Mouse (Mus musculus): ENCODE data around the gene Sf3b3. TPM values are rescaled to one million over a fixed set of nuclear protein-coding genes. Genes with fewer than 3 reads are reported as not detected.

Gene Sf3b3
- total RNA-seq, 2 experiments from 2014 or later: 56.0 to 58.3 TPM

DNA sequence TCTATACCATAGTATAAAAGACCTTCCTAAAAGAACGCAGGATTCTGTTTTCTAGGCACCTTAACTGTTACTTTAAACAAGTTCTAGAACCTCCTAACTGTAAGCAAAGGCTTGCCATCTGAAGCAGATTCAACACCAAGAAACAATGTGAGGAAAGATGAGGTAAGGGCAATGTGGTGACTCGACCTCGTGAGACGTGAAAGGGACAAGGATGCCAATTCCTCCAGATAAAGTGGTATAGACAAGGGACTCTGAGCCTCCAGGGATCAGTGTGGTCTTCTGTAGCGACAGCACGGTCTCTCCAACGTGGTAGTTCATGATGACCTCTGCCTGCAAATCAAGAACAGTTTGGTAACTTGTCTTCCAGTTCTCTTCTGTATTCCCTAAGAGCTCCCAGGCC, 34.8 kb downstream of the Sf3b3 start:
- no peak for DNase-seq (ENCODE audit: extremely low spot score in 1 of 2, low spot score in 2 of 2)
- intact Hi-C loops (cut with DNase I): loop anchor here (10.0 kb wide), 1 partner anchor 167 kb away; no protein-coding TSS in a partner anchor

DNA sequence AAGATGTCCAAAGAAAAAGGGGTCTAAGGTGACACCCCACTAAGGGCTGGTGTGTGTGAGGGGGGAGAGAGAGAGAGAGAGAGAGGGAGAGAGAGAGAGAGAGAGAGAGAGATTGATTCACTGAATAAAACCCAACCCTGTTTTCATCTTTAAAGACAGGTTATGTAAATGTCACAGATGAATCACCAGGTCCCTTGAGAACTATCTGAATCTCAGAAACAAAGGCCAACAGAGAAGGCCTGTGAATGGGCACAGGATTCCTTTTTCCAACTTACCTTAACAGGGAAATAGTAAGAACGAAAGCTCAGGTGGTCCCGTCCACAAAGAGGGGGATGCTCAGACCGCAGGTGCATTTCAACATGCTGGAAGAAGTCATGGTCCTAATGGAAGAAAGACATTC, 35.5 kb downstream of the Sf3b3 start:
- intact Hi-C loops (cut with DNase I): loop anchor here (10.0 kb wide), 1 partner anchor 166 kb away; no protein-coding TSS in a partner anchor
- DNase-seq (ENCODE audit: extremely low spot score in 1 of 2, low spot score in 2 of 2): no peak

DNA sequence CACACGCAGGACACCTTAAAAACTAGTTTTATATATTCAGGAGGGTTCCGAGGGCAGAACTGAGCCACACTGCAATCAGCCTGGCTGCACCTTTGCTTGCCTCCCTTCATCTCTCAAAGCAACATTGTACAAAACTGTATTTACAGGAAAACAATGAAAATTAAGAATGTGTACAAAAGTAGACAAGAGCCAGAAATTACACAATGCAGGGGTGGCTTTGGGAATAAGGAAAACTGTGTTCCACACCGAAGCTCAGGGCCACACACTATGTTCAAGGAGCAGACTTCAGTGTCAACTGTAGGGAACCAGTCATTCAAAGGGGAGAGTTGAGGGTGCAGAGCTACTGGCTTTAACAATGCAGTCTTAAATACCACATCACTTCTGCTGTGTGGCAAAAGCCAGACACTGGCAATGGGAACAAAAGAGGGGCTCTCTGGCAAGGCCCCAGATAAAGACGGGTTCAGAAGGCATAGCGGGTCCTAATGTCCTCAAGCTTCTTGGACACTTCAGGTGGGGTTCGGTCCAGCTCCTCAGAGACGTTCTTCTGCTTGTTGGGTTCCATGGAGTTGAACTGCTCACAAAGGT, 36.0 kb downstream of the Sf3b3 start:
- intact Hi-C loops (cut with DNase I): loop anchor here (10.0 kb wide), 1 partner anchor 166 kb away; no protein-coding TSS in a partner anchor
- DNase-seq (ENCODE audit: extremely low spot score in 1 of 2, low spot score in 2 of 2): no peak

DNA sequence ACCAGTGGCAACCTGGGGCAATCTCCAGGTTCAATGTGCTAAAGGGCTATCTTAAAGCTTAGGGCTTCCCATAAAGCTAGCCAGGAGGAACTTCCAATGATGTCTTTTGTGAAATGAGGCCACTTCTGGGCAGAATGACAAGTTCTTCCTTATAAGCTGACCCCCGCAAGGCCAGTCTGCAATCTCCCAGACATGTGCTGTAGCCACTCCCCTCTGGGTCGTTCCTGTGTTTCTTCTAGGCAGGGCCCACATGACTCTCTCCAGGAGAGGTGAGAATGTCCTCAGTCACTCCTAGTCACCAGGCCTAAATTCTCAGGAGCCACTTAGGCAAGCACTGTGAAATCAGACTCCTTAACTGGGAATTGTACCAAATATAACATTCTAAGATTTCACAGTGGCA, 36.8 kb downstream of the Sf3b3 start:
- intact Hi-C loops (cut with DNase I): loop anchor here (5.0 to 10.0 kb wide), 2 partner anchors 58 to 165 kb away; no protein-coding TSS in a partner anchor
- DNase-seq (ENCODE audit: extremely low spot score in 1 of 2, low spot score in 2 of 2): peak in 1 of 2 experiments; percentile 62

DNA sequence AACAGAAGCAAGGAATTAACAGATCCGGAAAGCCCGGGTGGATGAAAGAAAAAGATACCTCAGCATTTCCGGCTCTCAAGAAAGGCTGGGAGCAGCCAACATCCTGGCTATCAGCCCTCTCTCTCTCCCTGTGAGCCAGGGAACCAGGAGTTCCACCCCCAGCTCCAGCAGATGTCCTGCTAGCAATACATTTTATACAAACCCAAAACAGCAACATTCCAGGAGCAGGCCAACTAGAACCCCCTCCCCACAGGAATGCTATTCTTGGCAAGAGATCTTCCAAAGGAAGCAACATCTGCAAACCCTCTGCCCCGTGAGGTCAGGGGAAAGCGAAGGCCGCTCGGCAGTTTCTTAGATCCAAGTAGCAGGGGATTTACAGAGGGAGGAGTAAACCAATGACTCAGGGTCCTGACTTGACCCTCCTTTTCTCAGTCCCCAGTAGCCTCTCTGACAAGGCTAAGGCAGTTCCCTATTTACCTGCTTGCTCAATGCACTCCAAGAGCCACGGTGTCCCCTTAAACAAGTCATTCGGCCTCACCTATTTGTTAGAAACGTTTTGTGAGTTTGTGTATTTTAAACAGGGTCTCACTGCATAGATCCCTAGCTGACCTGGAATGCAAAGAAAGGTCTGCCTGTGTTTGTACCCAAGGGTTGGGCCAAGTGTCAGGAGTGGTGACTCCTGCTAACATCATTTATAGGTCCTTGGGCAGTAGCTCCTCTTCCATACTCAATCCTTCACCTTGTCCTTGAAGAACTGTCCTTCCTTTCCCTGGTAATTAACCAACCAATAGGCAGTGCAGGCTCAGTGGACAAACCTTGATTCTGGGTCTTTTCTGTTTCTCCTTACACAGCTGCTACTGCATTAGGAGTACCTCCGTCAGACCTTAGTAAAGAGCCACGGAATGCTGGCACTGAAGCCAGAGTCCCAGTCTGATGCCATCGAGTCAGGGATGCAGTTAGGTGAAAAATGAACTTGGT, 37.8 kb downstream of the Sf3b3 start:
- intact Hi-C loops (cut with DNase I): loop anchor here (5.0 kb wide), 1 partner anchor 56 kb away; no protein-coding TSS in a partner anchor
- peak in 1 of 2 experiments; percentile 78 for DNase-seq (ENCODE audit: extremely low spot score in 1 of 2, low spot score in 2 of 2)

DNA sequence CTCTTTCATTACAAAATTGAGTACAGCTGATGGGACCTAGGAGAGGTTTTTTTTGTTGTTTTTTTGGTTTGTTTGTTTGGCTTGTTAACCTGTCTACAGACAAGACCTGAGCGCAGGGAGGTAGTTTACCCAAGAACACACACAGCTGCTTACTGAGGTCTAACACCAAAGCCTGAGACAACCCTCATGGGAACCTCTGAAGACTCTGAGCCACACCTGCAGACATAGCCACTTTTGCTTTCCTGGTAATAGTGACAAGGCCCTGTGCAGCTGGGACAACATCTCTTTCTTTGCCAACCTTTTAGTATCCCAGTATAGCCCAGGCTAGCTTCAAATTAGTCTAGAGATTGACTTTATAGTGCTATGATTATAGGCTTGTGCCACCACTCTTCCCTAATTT, 40.4 kb downstream of the Sf3b3 start:
- intact Hi-C loops (cut with DNase I): loop anchor here (5.0 kb wide), 1 partner anchor 54 kb away; no protein-coding TSS in a partner anchor
- DNase-seq (ENCODE audit: extremely low spot score in 1 of 2, low spot score in 2 of 2): no peak

DNA sequence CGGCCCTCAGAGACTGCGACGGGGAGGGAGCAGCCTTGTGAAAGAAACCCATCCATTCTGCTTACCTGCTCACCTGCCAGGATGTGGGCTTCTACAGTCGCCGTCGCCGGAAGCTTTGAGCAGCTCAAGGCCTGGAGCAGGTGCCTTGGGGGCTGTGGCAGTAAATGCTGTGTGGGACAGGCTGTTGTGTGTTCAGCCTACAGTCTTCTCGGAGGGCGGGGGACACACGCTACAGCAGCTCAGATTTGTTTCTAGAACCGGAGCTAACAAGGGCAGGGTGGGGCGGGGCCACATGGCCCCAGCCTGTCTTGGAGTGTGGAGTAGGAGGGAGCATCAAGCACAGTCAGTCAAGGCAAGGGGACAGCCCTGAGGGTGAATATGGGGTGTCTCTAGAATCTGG, 40.9 kb downstream of the Sf3b3 start, which contains the start of gene Il34:
Il34 (minus strand) TSS at position 256 of the 400 bp plus-strand sequence.
- no peak for DNase-seq (ENCODE audit: extremely low spot score in 1 of 2, low spot score in 2 of 2)
- intact Hi-C loops (cut with DNase I): loop anchor here (5.0 kb wide), 1 partner anchor 53 kb away; no protein-coding TSS in a partner anchor

DNA sequence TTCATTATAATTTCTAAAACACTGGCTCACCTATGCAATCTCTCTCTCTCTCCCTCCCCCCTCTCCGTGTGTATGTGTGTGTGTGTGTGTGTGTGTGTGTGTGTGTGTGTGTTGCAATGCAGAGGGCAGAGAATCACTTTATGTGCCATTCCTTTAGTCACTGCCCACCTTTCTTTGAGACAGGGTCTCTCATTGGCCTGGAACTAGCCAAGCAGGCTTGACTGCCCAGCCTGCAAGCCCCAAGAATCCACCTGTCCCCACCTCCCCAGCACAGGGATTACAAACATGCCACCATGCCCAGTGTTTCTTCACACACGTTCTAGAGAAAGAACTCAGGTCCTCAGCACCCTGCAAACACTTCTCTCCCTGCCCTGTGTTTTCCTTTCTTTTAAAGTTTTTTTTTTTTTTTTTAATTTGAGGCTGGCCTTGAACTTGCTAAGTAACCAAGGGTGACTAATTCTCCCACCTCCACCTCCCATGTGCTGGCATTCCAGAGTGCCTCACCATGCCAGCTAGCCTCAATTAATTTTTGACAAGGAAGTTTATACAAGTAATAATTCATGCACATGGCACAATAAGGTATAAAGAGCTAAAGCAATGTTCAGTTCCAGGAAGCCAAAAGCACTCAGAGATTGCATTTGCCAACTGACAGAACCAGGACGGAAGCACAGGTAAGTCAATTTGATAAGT, 41.6 kb downstream of the Sf3b3 start:
- intact Hi-C loops (cut with DNase I): loop anchor here (5.0 kb wide), 1 partner anchor 53 kb away; no protein-coding TSS in a partner anchor

DNA sequence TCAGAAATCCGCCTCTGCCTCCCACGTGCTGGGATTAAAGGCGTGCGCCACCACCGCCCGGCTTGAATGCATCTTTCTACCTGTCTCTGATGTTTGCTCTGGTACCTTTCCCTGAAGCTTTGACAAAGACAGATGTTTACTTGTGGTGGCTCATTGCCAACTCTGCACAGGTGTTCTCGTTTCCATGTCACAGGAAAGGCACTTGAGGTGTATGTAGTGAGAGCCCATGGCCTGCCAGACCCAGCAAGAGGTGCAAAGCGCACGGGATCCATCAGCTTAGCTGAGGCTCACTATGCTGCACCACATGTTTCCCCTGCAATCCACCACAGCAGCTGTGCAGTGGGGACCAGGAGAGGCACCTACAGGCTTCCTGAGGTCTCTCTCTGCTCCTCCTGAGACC, 42.7 kb downstream of the Sf3b3 start:
- intact Hi-C loops (cut with DNase I): no loop called here
- DNase-seq (ENCODE audit: extremely low spot score in 1 of 2, low spot score in 2 of 2): no peak

More for the DNA sequence above, 41.6 kb downstream of the Sf3b3 start:
- no peak for DNase-seq (ENCODE audit: extremely low spot score in 1 of 2, low spot score in 2 of 2)

DNA sequence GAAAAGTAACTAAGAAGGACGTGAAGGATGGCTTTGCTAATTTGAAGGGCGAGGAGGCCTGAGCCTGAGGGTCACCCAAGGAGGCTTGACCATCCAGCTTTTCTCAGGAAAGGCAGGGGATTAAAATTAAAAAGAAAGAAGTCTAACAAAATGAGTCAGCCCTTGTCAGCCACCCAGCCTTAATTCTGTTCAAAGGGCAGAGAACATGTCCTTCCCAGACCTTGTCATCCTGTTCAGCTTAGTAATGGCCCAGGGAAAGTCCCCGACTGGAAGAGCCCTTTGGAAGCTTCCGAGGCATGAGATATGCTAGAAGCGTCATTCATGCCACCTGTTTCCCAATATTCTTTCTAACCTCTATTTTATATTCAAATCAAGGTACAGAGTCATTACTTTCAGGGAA, 43.6 kb downstream of the Sf3b3 start:
- DNase-seq (ENCODE audit: extremely low spot score in 1 of 2, low spot score in 2 of 2): no peak
- intact Hi-C loops (cut with DNase I): no loop called here

DNA sequence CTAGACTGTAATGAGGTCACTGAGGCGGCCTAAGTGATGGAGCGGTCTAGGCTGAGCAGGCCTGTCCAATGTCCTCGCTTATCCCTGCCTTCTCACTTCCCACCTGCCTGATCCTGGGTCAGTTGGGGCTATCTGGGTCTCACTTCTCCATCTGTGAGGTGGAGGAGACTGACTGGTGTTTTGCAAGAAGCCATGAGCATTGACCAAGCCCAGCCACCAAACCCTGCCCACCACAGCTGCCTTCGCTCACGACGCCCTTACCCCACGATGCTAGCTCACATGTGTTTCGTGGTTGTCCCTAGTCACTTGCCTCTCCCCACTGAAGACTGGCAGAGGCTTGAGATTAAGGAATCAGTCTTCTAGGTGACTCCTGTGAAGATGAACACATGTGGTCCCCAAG, 49.5 kb downstream of the Sf3b3 start:
- intact Hi-C loops (cut with DNase I): no loop called here
- DNase-seq (ENCODE audit: extremely low spot score in 1 of 2, low spot score in 2 of 2): no peak

DNA sequence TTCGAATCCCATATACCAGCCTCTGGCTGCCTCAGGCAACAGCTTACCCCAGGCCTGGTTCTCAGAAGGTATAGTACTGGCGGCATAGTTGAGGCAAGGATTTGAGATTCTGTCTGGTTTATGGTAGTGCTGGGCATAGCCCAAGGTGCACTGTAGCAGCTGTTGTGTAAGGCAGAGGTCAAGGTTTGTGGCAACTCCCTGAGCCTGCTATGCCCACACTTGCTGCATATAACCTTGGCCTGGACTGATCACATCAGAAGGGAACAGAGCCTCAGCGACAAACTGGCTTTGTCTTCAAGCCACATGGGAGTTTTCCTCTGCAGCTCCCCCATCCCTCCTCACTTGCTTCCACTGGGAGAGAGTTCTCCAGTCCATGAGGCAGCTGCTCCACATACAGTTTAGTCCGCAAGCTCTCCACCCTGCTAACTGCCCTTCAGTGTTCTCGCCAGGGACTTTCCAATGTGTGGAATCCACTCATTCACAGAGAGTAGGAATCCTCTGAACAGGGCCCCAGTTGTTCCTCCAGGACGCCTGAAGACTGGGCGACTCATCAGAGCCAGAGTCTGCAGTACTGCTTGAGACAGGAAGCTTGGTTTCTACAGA, 52.1 kb downstream of the Sf3b3 start:
- DNase-seq (ENCODE audit: extremely low spot score in 1 of 2, low spot score in 2 of 2): no peak
- intact Hi-C loops (cut with DNase I): no loop called here

DNA sequence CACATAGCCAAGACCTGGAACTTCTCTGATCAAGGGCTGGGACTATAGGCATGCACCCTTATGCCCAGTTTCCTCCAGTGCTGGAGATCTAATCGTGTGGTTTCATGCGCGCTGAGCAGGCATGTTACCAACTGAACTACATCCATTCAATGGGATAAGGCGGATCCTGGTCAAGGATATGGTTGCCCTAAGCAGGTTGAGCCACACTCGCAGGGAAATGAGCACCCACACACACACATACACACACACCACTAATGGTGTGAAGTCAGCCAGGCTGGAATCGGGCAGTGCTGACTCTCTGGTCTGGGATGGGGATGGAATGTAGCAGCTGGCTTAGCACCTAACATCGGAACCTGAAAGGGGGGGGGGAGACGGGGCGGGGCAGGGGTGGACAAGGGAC, 52.7 kb downstream of the Sf3b3 start:
- intact Hi-C loops (cut with DNase I): no loop called here
- no peak for DNase-seq (ENCODE audit: extremely low spot score in 1 of 2, low spot score in 2 of 2)

DNA sequence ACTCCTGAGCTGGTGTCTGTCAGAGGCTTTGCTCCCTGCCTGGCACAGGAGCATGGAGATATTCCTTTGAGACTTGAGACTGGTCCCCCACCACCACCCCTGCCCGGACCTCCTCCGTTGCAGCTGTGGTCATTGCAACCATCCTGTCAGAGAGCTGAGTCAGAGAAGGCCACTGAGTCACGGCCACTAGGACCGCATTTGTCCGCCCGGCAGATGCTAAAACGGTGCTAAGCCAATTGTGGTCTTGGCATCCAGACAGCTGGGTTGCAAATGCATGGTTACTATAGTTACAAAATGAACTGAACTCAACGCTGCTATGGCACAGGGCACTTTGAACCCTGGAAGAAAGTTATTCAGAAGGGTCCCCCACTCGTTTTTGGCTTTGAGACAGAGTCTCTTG, 53.1 kb downstream of the Sf3b3 start:
- DNase-seq (ENCODE audit: extremely low spot score in 1 of 2, low spot score in 2 of 2): no peak

DNA sequence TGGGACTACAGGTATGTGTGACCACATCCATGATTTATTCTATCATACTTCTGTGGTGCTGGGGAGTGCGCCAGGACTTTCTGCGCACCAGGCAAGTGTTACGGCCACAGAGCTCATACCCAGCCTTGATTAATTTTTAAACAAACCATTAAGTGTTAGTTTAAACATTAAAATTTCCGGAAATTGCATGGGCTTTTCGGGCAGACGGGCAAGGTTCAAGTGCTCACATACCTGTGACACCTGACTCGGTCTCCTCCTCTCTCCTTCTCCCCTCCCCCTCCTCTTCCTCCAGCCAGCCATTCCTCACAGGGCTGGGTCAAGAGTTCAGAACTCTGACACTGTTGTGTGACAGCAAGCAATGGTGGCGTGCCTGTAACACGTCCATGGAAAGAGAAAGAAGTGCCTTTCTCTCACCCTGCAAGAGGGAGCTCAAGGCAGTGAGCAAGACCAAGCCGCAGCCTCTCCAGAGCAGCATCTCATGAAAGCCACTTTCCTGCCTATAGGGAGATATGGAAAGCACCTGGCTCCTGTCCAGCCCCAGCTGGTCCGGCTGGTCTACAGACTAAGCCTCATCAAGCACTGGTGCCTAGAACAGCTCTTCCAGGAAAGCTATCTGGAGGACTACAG, 53.9 kb downstream of the Sf3b3 start:
- DNase-seq (ENCODE audit: extremely low spot score in 1 of 2, low spot score in 2 of 2): peak; percentile 42 to 74
- intact Hi-C loops (cut with DNase I): no loop called here

More for the DNA sequence above, 53.1 kb downstream of the Sf3b3 start:
- intact Hi-C loops (cut with DNase I): no loop called here

DNA sequence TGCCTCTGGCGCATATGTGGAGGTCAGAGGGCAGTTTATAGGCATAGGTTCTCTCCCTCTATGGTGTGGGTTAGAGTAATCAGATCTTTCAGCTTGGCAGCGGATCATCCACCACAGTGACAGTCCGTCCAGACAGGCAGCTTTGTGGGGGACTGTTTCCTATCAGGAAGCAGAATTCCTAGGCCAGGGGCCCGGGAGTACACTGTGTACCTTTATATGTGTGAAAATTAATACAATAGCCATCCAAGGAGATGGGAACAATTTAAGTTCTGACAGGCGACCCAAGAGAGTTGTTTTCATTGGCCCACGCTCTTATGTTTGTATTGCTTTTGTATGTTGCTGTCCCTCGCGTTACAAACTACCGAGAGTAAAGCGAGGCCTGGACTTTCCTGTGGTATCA, 55.4 kb downstream of the Sf3b3 start:
- no peak for DNase-seq (ENCODE audit: extremely low spot score in 1 of 2, low spot score in 2 of 2)
- intact Hi-C loops (cut with DNase I): no loop called here

DNA sequence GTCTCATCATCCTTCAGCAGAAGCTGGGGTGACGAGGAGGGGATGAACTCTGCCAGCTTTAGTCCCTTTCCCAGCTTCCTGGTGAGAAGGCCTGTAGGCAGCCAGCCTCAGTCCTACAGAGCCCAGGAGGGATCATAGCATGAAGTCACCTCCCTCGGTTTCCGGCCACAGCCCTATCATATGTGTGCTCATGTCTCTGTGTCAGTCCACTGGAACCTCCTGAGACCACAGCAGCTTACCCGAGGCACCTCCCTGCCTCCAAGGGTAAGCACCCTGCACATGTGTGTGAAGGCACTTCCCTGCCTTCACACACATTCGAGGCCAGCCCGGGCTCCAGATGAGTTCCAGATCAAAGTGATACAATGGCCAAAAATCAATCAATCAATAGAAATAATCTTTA, 56.3 kb downstream of the Sf3b3 start:
- intact Hi-C loops (cut with DNase I): no loop called here
- DNase-seq (ENCODE audit: extremely low spot score in 1 of 2, low spot score in 2 of 2): no peak

DNA sequence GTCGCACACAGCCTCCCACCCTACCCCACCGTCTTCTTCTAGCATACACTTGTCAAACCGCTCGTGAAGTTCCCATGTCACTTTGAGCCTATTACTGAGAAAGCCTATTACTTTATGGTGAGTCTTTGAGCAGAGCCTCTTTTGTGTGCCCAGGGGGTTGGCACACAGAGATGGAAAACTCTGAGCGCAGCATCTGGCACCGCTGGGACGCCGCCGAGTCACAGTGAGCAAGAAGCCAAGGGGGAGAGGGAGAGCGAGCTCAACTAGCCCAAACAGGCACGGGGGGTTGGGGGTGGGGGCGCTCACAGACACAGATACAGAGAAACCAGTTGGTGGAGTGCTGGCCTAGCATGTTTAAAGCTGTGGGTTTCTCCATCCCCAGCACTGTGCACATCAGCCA, 57.0 kb downstream of the Sf3b3 start:
- DNase-seq (ENCODE audit: extremely low spot score in 1 of 2, low spot score in 2 of 2): no peak
- intact Hi-C loops (cut with DNase I): no loop called here

All from left cerebral cortex, postnatal 10 days (tissue).